Mouse (Mus musculus): ENCODE measurements around the gene Krtap7-1.

GRCm38 (mm10) chr16:89530547-89530946 lies 22.4 kb upstream of the Krtap7-1 start:
- TF ChIP-seq POLR2A (IDR thresholded peaks at IDR 0.05; ENCODE audit: borderline replicate concordance, control insufficient read depth, low read depth, low read length) = no peak
- no peak for TF ChIP-seq CTCF (IDR thresholded peaks at IDR 0.05; ENCODE audit: control insufficient read depth, insufficient read depth, low read length)

Data from bone marrow, adult 2 months (tissue).